Mouse (Mus musculus) neural tube, embryonic 13.5 days (tissue): Measurements from ENCODE around the gene Rtl6. TPM values are rescaled to one million over a fixed set of nuclear protein-coding genes. Genes with fewer than 3 reads are reported as not detected.

Experiments used
- polyA plus RNA-seq: library from polyadenylated mRNA; unstranded; fragments of >200 nt; fragmentation: Nextera tagmentation; extraction: Ambion mirVana; gene quantifications from 2 replicates; pipeline ENCODE4 v1.2.1, GENCODE M21; 2015

Gene Rtl6
- polyA plus RNA-seq, 1 experiment from 2014 or later, result 49.7 TPM

Other genes starting within 250 kb of the Rtl6 start
- 0.95 and 0.98 TPM in 2 replicates for gene Parvg, start 233.8 kb downstream of the Rtl6 start, polyA plus RNA-seq
- gene Shisal1, start 110.7 kb downstream of the Rtl6 start, polyA plus RNA-seq, result 10.1 and 13.4 TPM in 2 replicates
- gene Prr5, start 111.8 kb upstream of the Rtl6 start, polyA plus RNA-seq, result 21.9 and 24.2 TPM in 2 replicates
- 1.7 and 2.2 TPM in 2 replicates for gene Arhgap8, start 162.2 kb upstream of the Rtl6 start, polyA plus RNA-seq